Mouse (Mus musculus) midbrain, embryonic 11.5 days (tissue): ENCODE measurements around the gene Fbxo17. TPM values are rescaled to one million over a fixed set of nuclear protein-coding genes. Genes with fewer than 3 reads are reported as not detected.

Source experiments
- ATAC-seq: fragments of 200-750 bp; cut with Nextera tagmentation; 2 replicates; pipeline ENCODE4 v1.8.0; 2017; ENCODE audit warnings: moderate TSS enrichment, moderate library complexity; ENCODE audit not compliant: low FRiP score
- DNase-seq: peaks from one replicate; pipeline ENCODE4 v3.0.0; 2015; ENCODE audit warnings: low spot score; ENCODE audit errors: missing footprints
- H3K27ac ChIP-seq: fragments of 300-500 bp; sonication (generic); 2 replicates; pipeline ENCODE4 v1.5.1; 2014; ENCODE audit warnings: low read depth, low read length
- H3K27me3 ChIP-seq: fragments of 300-500 bp; sonication (generic); 2 replicates; pipeline ENCODE4 v1.6.1; 2014; ENCODE audit warnings: mild to moderate bottlenecking, low read length, moderate library complexity, mixed read lengths; ENCODE audit not compliant: control insufficient read depth, insufficient read depth
- H3K36me3 ChIP-seq: fragments of 300-500 bp; sonication (generic); 2 replicates; pipeline ENCODE4 v1.6.1; 2014; ENCODE audit warnings: mild to moderate bottlenecking, low read length, moderate library complexity, mixed read lengths; ENCODE audit not compliant: control insufficient read depth, insufficient read depth
- H3K4me1 ChIP-seq: fragments of 300-500 bp; sonication (generic); 2 replicates; pipeline ENCODE4 v1.6.1; 2014; ENCODE audit warnings: low read length; ENCODE audit not compliant: control insufficient read depth, insufficient read depth
- H3K4me2 ChIP-seq: fragments of 300-500 bp; sonication (generic); 2 replicates; pipeline ENCODE4 v1.6.1; 2014; ENCODE audit warnings: mild to moderate bottlenecking, moderate library complexity
- H3K4me3 ChIP-seq: fragments of 300-500 bp; sonication (generic); 2 replicates; pipeline ENCODE4 v1.5.1; 2014; ENCODE audit warnings: low read depth, low read length
- H3K9ac ChIP-seq: fragments of 300-500 bp; sonication (generic); 2 replicates; pipeline ENCODE4 v1.6.1; 2014; ENCODE audit warnings: low read length
- H3K9me3 ChIP-seq: fragments of 300-500 bp; sonication (generic); 2 replicates; pipeline ENCODE4 v1.6.1; 2016; ENCODE audit warnings: low read length; ENCODE audit not compliant: control insufficient read depth
- WGBS: fragments of 180-500 bp; shearing (Covaris S2); extraction: QIAGEN DNeasy Blood & Tissue Kit; methylation state at CpG from one replicate; pipeline ENCODE4 v1.1.7; 2014; 5-methylcytosine and 5-hydroxymethylcytosine counted together
- polyA plus RNA-seq: library from polyadenylated mRNA; unstranded; fragments of >200 nt; fragmentation: Nextera tagmentation; extraction: Ambion mirVana; gene quantifications from 2 replicates; pipeline ENCODE4 v1.2.1, GENCODE M21; 2014

Gene Fbxo17
- polyA plus RNA-seq, 1 experiment from 2014 or later, result 5.8 TPM

- DNase-seq (no peak), ATAC-seq (no peak)
- no peaks in the 10 kb centered on the region for H3K27me3 ChIP-seq
- WGBS, result 67% methylated on average over 3 of the region's 3 CpGs
- no peak overlapping the region for H3K27ac ChIP-seq
- no peak overlapping the region for H3K9ac ChIP-seq
- H3K4me1 ChIP-seq, result no peaks in the 10 kb centered on the region
- no peak overlapping the region for H3K4me3 ChIP-seq
- no peaks in the 10 kb centered on the region for H3K36me3 ChIP-seq
- no peaks in the 10 kb centered on the region for H3K9me3 ChIP-seq
- no peak overlapping the region for H3K4me2 ChIP-seq
Measured at GRCm38 (mm10) chr7:28710962-28711361, 5.6 kb upstream of the Fbxo17 start.

DNA sequence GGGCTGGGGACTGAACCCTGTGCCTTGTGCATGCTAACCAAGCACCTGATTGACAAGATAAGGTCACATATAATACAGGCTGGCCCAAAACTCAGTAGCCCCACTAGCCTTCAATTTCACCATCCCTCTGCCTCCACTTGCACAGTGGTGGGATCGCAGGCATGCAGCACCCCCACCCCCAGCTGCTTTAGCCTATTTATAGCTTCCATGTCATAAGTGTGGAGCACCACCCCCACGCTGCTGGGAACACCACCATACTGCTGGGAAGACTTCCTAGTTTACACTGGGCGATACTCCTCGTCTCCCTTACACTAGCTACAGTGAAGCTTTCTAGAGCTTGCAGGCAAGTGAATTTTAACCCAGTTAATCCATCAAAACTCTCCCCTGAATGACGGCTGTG lies 1.9 kb upstream of the Fbxo17 start:
- Histone ChIP-seq H3K4me1 (no peaks in the 10 kb centered on the region), H3K9me3 (no peaks in the 10 kb centered on the region), H3K27ac (no peak overlapping the region), H3K27me3 (no peaks in the 10 kb centered on the region; the same call in 1 of the 2 replicates), H3K4me3 (no peak overlapping the region), H3K9ac (no peak overlapping the region), H3K4me2 (no peak overlapping the region), H3K36me3 (no peaks in the 10 kb centered on the region)
- WGBS, result 83% methylated on average over 5 of the region's 5 CpGs
- ATAC-seq, result no peak
- peak; percentile 72 for DNase-seq

DNA sequence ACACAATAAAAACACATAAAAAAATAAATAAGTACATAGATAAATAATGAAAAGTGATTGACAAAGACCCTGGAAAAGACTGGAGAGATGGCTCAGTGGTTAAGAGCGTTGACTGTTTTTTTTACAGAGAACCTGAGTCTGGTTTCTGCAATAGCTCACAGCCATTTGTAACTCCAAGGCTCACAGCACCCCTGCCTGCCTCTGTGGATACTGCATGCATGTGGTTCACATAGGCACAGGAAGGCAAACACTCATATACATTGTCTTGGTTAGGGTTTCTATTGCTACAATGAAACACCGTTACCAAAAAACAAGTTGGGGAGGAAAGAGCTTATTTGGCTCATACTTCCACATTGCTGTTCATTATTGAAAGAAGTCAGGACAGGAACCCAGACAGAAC lies 1.0 kb upstream of the Fbxo17 start:
- Histone ChIP-seq H3K4me1 (no peaks in the 10 kb centered on the region), H3K27me3 (no peaks in the 10 kb centered on the region; the same call in 1 of the 2 replicates), H3K4me3 (no peak overlapping the region), H3K27ac (no peak overlapping the region), H3K9ac (no peak overlapping the region), H3K36me3 (no peaks in the 10 kb centered on the region), H3K4me2 (no peak overlapping the region), H3K9me3 (no peaks in the 10 kb centered on the region)
- no peak for ATAC-seq
- 98% methylated on average over 2 of the region's 2 CpGs for WGBS
- DNase-seq, result no peak

GRCm38 (mm10) chr7:28717726-28718125 lies 1.1 kb downstream of the Fbxo17 start:
- Histone ChIP-seq H3K9me3 (no peaks in the 10 kb centered on the region), H3K4me2 (no peak overlapping the region), H3K27me3 (no peaks in the 10 kb centered on the region; the same call in 1 of the 2 replicates), H3K9ac (no peak overlapping the region), H3K4me1 (no peaks in the 10 kb centered on the region), H3K36me3 (no peaks in the 10 kb centered on the region), H3K4me3 (no peak overlapping the region), H3K27ac (no peak overlapping the region)
- DNase-seq, result peak; percentile 85
- ATAC-seq, result no peak
- whole genome bisulfite sequencing, result 90% methylated on average over 10 of the region's 10 CpGs

- H3K9me3 ChIP-seq, result no peaks in the 10 kb centered on the region
- WGBS, result 70% methylated on average over 4 of the region's 4 CpGs
Measured at GRCm38 (mm10) chr7:28719159-28719558, 2.6 kb downstream of the Fbxo17 start.

GRCm38 (mm10) chr7:28719650-28720049 lies 3.0 kb downstream of the Fbxo17 start:
- Histone ChIP-seq H3K36me3 (no peaks in the 10 kb centered on the region), H3K27me3 (no peaks in the 10 kb centered on the region; the same call in 1 of the 2 replicates), H3K9me3 (no peaks in the 10 kb centered on the region), H3K4me1 (no peaks in the 10 kb centered on the region), H3K4me2 (no peak overlapping the region), H3K27ac (no peak overlapping the region), H3K9ac (no peak overlapping the region), H3K4me3 (no peak overlapping the region)
- DNase-seq (no peak), ATAC-seq (no peak)
- WGBS, result 77% methylated on average over 2 of the region's 2 CpGs

More at GRCm38 (mm10) chr7:28719159-28719558, 2.6 kb downstream of the Fbxo17 start:
- DNase-seq, result no peak
- Histone ChIP-seq H3K4me3 (no peak overlapping the region), H3K27me3 (no peaks in the 10 kb centered on the region; the same call in 1 of the 2 replicates), H3K27ac (no peak overlapping the region), H3K4me2 (no peak overlapping the region), H3K36me3 (no peaks in the 10 kb centered on the region), H3K9ac (no peak overlapping the region), H3K4me1 (no peaks in the 10 kb centered on the region)
- ATAC-seq, result no peak

DNA sequence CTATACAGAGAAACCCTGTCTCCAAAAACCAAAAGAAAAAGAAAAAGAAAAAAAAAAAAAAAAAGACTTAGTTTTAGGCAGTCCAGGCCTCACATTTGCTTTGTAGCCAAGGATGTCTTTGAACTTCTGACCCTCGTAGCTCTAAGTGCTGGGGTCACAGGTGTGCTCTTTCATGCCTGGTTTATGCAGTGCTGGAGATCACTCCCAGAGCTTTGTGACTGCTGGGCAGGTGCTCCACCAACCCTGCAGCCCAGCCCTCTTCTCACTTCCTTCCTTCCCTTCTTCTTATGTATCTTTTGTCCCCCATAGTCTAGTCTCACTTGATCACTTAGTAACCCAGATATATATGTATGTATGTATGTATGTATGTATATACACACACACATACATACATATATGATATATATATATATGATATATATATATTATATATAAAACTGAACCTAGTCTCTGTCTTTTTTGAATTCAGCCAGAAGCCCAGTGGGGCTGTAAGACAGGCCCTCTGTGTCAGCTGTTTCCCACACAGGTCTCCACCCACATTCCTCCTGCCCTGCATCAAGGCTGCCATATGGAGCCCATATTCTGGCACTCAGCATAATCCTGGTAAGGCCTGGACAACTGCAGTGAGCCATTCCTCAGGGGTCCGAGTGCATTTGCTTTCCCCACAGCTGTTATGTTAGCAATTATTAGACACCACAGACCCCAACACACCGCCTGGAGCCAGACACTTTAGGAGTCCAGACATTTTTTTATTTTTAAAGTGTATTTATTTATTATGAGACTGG lies 4.3 kb downstream of the Fbxo17 start:
- WGBS, result 82% methylated on average over 3 of the region's 3 CpGs
- H3K4me1 ChIP-seq, result no peaks in the 10 kb centered on the region
- DNase-seq (no peak), ATAC-seq (no peak)
- H3K27ac ChIP-seq, result no peak overlapping the region
- no peaks in the 10 kb centered on the region; the same call in 1 of the 2 replicates for H3K27me3 ChIP-seq
- H3K4me3 ChIP-seq, result no peak overlapping the region
- no peaks in the 10 kb centered on the region for H3K36me3 ChIP-seq
- H3K9ac ChIP-seq, result no peak overlapping the region
- no peaks in the 10 kb centered on the region for H3K9me3 ChIP-seq
- H3K4me2 ChIP-seq, result no peak overlapping the region

DNA sequence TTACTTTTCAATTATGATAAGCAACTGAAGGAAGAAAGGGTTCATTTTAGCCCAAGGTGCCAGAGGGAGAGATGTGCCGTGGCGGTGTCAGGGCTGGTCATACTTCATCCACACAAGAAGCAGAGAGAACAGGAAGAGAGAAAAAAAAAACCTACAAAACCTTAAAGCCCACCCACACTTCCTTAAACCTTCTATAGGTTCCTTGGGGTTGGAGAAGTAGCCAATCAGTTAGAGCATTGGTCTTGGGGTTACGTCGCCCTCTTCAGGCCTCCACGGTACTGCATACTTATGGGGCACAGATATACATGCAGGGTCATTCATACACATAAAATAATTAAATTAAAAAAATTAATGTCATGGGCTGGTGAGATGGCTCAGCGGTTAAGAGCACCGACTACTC lies 5.5 kb downstream of the Fbxo17 start:
- H3K9ac ChIP-seq, result no peak overlapping the region
- no peak overlapping the region for H3K4me3 ChIP-seq
- 95% methylated on average over 7 of the region's 7 CpGs for WGBS
- no peaks in the 10 kb centered on the region for H3K36me3 ChIP-seq
- no peaks in the 10 kb centered on the region for H3K9me3 ChIP-seq
- no peaks in the 10 kb centered on the region for H3K4me1 ChIP-seq
- H3K27me3 ChIP-seq, result no peaks in the 10 kb centered on the region; the same call in 1 of the 2 replicates
- H3K27ac ChIP-seq, result no peak overlapping the region
- peak; percentile 84 for DNase-seq
- H3K4me2 ChIP-seq, result no peak overlapping the region
- ATAC-seq, result no peak

DNA sequence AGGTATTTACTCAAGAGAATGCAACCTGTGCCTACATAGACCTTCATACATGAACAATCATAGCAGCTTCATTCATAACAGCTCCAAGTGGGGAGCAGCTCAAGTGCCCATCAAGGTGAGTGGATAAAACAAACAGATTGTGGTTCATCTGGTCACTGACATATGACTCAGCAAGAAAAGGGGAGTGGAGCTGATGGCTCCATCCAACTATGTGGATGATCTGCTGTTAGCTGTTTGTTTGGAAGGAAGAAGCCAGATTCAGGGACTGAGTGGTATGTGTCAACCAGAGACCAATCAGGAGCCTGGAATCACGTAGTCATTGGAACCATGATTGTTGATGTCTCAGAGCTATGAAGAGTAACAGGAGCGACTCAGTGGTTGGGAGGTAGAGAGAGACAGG lies 8.0 kb downstream of the Fbxo17 start:
- H3K9ac ChIP-seq, result no peak overlapping the region
- no peaks in the 10 kb centered on the region for H3K4me1 ChIP-seq
- ATAC-seq (no peak), DNase-seq (no peak)
- no peaks in the 10 kb centered on the region for H3K27me3 ChIP-seq
- no peaks in the 10 kb centered on the region for H3K36me3 ChIP-seq
- no peaks in the 10 kb centered on the region for H3K9me3 ChIP-seq
- no peak overlapping the region for H3K4me3 ChIP-seq
- no peak overlapping the region for H3K27ac ChIP-seq
- WGBS, result 96% methylated on average over 2 of the region's 2 CpGs
- H3K4me2 ChIP-seq, result no peak overlapping the region
